Mouse (Mus musculus) olfactory bulb, adult 2 months (tissue): Measurements from ENCODE around the gene Mvb12b.

ENCODE experiments used
- CTCF ChIP-seq: fragments of 200-500 bp; IDR thresholded peaks from 2 replicates; pipeline ENCODE4 v1.5.1; 2012; ENCODE audit warnings: low read depth, mild to moderate bottlenecking, low read length, moderate library complexity; ENCODE audit not compliant: insufficient read depth
- POLR2A ChIP-seq: fragments of 200-500 bp; IDR thresholded peaks from 2 replicates; pipeline ENCODE4 v1.6.1; 2012; ENCODE audit warnings: mild to moderate bottlenecking, low read depth, low read length, moderate library complexity; ENCODE audit not compliant: insufficient read depth

- TF ChIP-seq CTCF (no peak), POLR2A (no peak)
These were observed 123.3 kb downstream of the Mvb12b start for GRCm38 (mm10) chr2:33764476-33764875.
